Mouse (Mus musculus) stomach, postnatal 0 days (tissue): ENCODE data around the gene Notch4. TPM values are rescaled to one million over a fixed set of nuclear protein-coding genes. Genes with fewer than 3 reads are reported as not detected.

Source experiments
- ATAC-seq: fragments of 200-750 bp; cut with Nextera tagmentation; 2 replicates; pipeline ENCODE4 v1.8.0; 2017; ENCODE audit not compliant: low FRiP score, low TSS enrichment
- DNase-seq: peaks from one replicate; pipeline ENCODE4 v3.0.0-alpha.2; 2016; ENCODE audit warnings: low spot score
- H3K27ac ChIP-seq: fragments of 300-500 bp; sonication (generic); replicated peaks from 2 replicates; pipeline ENCODE4 v1.5.1; 2014; ENCODE audit warnings: mild to moderate bottlenecking, control low read depth
- H3K27me3 ChIP-seq: fragments of 300-500 bp; sonication (generic); 2 replicates; pipeline ENCODE4 v1.6.1; 2014; ENCODE audit warnings: low read length; ENCODE audit not compliant: control insufficient read depth, insufficient read depth
- H3K36me3 ChIP-seq: fragments of 300-500 bp; sonication (generic); 2 replicates; pipeline ENCODE4 v1.6.1; 2014; ENCODE audit warnings: low read length, mixed read lengths; ENCODE audit not compliant: control insufficient read depth, insufficient read depth
- H3K4me1 ChIP-seq: fragments of 300-500 bp; sonication (generic); replicated peaks from 2 replicates; pipeline ENCODE4 v1.6.1; 2014; ENCODE audit warnings: antibody characterized with exemption; ENCODE audit not compliant: control insufficient read depth, insufficient read depth
- H3K4me2 ChIP-seq: fragments of 300-500 bp; sonication (generic); replicated peaks from 2 replicates; pipeline ENCODE4 v1.6.1; 2014; ENCODE audit warnings: low read depth, mild to moderate bottlenecking, control low read depth, moderate library complexity
- H3K4me3 ChIP-seq: fragments of 300-500 bp; sonication (generic); 2 replicates; pipeline ENCODE4 v1.5.1; 2014; ENCODE audit warnings: low read depth, low read length, control low read depth
- H3K9ac ChIP-seq: fragments of 300-500 bp; sonication (generic); 2 replicates; pipeline ENCODE4 v1.6.1; 2014; ENCODE audit warnings: mild to moderate bottlenecking, low read length, control low read depth, mixed read lengths
- H3K9me3 ChIP-seq: fragments of 300-500 bp; sonication (generic); 2 replicates; pipeline ENCODE4 v1.6.1; 2016; ENCODE audit warnings: low read length; ENCODE audit not compliant: control insufficient read depth
- CTCF ChIP-seq: IDR thresholded peaks from 2 replicates; pipeline ENCODE4 v1.5.1; 2016; ENCODE audit warnings: antibody characterized with exemption, low read depth, mild to moderate bottlenecking, moderate library complexity
- EP300 ChIP-seq: optimal IDR thresholded peaks from 2 replicates; pipeline ENCODE3; 2016; ENCODE audit warnings: antibody characterized with exemption
- WGBS: fragments of 180-500 bp; shearing (Covaris S2); extraction: QIAGEN DNeasy Blood & Tissue Kit; methylation state at CpG from one replicate; pipeline ENCODE4 v1.1.7; 2014; 5-methylcytosine and 5-hydroxymethylcytosine counted together
- polyA plus RNA-seq: library from polyadenylated mRNA; unstranded; fragments of >200 nt; fragmentation: Nextera tagmentation; extraction: Ambion mirVana; gene quantifications from 2 replicates; pipeline ENCODE4 v1.2.1, GENCODE M21; 2015

The Notch4 gene
- polyA plus RNA-seq, 1 experiment from 2014 or later = 3.1 TPM

- TF ChIP-seq EP300 (no peak), CTCF (no peak)
- ATAC-seq (no peak), DNase-seq (no peak)
- H3K27me3 ChIP-seq = no peaks in the 10 kb centered on the region
- H3K9me3 ChIP-seq = no peaks in the 10 kb centered on the region
- H3K4me3 ChIP-seq = peak overlapping the region; percentile 89
- WGBS = 14% methylated on average over 24 of the region's 24 CpGs
- H3K4me2 ChIP-seq = peak overlapping the region; percentile 88
- peak overlapping the region; percentile 93 for H3K27ac ChIP-seq
- H3K9ac ChIP-seq = peak overlapping the region; percentile 61
- peaks cover 8% of the 10 kb centered on the region for H3K36me3 ChIP-seq
- H3K4me1 ChIP-seq = 0 out of 2 replicates have a peak, but pooled peaks cover 5% of the 10 kb centered on the region
Observed at GRCm38 (mm10) chr17:34604511-34605237, 40.6 kb downstream of the Notch4 start.

- H3K4me1 ChIP-seq = 0 out of 2 replicates have a peak, but pooled peaks cover 5% of the 10 kb centered on the region
Observed at GRCm38 (mm10) chr17:34605609-34606008, 41.5 kb downstream of the Notch4 start.

GRCm38 (mm10) chr17:34606186-34607039 lies 42.3 kb downstream of the Notch4 start:
- H3K9me3 ChIP-seq = no peaks in the 10 kb centered on the region
- TF ChIP-seq EP300 (no peak), CTCF (no peak)
- peak; percentile 43 for DNase-seq
- peak overlapping the region; percentile 90 for H3K9ac ChIP-seq
- WGBS = 8% methylated on average over 32 of the region's 32 CpGs
- H3K27ac ChIP-seq = peak overlapping the region; percentile 93
- H3K36me3 ChIP-seq = peaks cover 12% of the 10 kb centered on the region
- H3K4me2 ChIP-seq = peak overlapping the region; percentile 88
- H3K27me3 ChIP-seq = no peaks in the 10 kb centered on the region
- 0 out of 2 replicates have a peak, but pooled peaks cover 5% of the 10 kb centered on the region for H3K4me1 ChIP-seq
- no peak for ATAC-seq
- H3K4me3 ChIP-seq = peak overlapping the region; percentile 89

More at GRCm38 (mm10) chr17:34605609-34606008, 41.5 kb downstream of the Notch4 start:
- peak overlapping the region; percentile 89 for H3K4me3 ChIP-seq
- TF ChIP-seq EP300 (peak; percentile 4), CTCF (no peak)
- H3K36me3 ChIP-seq = peaks cover 6% of the 10 kb centered on the region; the same call in 1 of the 2 replicates
- H3K27me3 ChIP-seq = no peaks in the 10 kb centered on the region
- H3K9me3 ChIP-seq = no peaks in the 10 kb centered on the region
- peak; percentile 43 for ATAC-seq
- DNase-seq = peak; percentile 96
- peak overlapping the region; percentile 90 for H3K9ac ChIP-seq
- H3K27ac ChIP-seq = peak overlapping the region; percentile 93
- peak overlapping the region; percentile 88 for H3K4me2 ChIP-seq
- 0% methylated on average over 26 of the region's 30 CpGs for WGBS

- no peaks in the 10 kb centered on the region for H3K27me3 ChIP-seq
- peaks cover 24% of the 10 kb centered on the region for H3K36me3 ChIP-seq
- peak overlapping the region; percentile 61 for H3K27ac ChIP-seq
- no peak overlapping the region; the same call in 1 of the 2 replicates for H3K4me2 ChIP-seq
- H3K4me1 ChIP-seq = 0 out of 2 replicates have a peak, but pooled peaks cover 5% of the 10 kb centered on the region
- TF ChIP-seq EP300 (no peak), CTCF (no peak)
- H3K4me3 ChIP-seq = no peak overlapping the region
- H3K9ac ChIP-seq = peak overlapping the region; percentile 18; the same call in 1 of the 2 replicates
- ATAC-seq (no peak), DNase-seq (peak; percentile 51)
- H3K9me3 ChIP-seq = no peaks in the 10 kb centered on the region
- 63% methylated on average over 7 of the region's 7 CpGs for WGBS
Observed at GRCm38 (mm10) chr17:34607997-34608396, 43.9 kb downstream of the Notch4 start.

- no peak for TF ChIP-seq EP300
- no peak for TF ChIP-seq CTCF
- Histone ChIP-seq H3K9me3 (no peaks in the 10 kb centered on the region), H3K4me3 (no peak overlapping the region), H3K9ac (no peak overlapping the region), H3K4me1 (0 out of 2 replicates have a peak, but pooled peaks cover 5% of the 10 kb centered on the region), H3K36me3 (peaks cover 29% of the 10 kb centered on the region), H3K27ac (no peak overlapping the region), H3K4me2 (no peak overlapping the region), H3K27me3 (no peaks in the 10 kb centered on the region)
- 92% methylated on average over 8 of the region's 8 CpGs for WGBS
- DNase-seq (no peak), ATAC-seq (no peak)
Observed at GRCm38 (mm10) chr17:34611050-34611449, 47.0 kb downstream of the Notch4 start.
